Mouse (Mus musculus): ENCODE results near the gene D430042O09Rik.

D430042O09Rik gene

DNA sequence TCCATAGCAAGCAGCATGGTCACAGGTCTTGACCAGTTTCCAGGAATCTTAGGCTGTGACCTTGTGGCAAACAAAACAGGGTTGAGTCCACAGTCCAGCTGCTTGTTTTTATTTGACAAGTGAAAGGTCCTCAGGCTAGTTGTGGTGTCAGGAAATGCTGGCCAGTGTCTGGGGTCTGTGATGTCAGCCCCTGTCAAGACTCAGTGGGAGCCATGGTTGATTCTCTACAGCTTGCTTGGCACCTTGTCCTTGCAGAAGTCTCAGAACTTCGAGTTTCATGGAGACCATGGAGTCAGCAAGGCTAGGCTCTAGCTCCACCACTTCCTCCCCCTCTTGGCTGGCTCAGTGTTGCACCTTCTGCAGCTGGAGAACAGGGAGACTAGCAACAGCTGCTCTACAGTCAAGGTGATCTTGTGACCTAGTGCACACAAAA, 33.6 kb downstream of the D430042O09Rik start:
- DNase-seq: no peak

DNA sequence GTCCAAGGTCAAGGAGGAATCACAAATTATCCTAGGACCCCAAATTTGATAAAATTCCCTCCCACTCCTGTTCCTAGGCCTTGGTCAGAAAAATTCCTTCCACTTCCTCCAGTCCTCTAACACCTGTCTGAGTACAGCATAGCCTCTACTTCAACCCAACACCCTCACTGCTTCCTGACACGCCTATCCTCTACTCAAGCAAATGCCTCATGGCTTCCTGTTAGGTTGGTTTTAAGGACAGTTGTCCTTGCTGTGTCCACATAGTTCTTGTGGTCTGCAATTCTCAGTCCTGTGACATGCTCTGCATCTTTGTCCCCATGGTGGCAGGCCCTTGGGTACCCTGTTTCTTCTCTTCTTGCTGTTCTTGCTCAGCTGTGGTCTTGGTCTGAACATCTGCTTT, 37.1 kb downstream of the D430042O09Rik start:
- DNase-seq: no peak

DNA sequence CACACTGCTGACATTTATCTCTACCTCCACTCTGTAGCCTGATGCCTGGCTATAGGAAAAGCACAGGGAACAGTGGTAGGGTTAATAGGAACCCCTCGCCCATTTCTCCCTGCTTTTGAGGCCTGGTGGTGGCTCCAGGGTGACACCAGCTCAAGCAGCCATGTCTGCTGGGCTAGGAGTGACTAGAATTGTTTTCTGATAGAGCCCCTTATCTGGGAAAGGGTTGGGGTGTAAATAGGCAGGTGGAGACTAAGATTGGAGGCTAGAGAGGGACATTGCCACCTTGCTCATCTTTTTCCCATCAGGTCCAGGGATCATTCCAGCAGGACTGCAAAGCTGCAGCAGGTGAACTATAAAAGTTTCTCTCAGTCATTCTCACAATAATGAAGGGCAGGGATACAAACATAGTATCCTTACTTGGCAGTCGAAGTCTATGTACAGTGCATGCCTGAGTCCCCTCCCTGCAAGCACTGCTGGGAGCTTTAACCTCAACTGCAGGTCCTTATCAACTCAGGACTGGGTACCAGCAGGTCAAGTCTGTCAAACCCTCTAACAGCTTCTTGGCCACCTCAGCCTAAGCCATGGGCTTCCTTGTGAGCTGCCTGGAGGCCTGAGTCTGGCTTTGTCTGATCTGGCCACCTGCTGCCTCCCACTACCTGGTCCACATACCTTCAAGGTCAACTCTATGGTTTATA, 39.1 kb downstream of the D430042O09Rik start:
- DNase-seq: no peak

DNA sequence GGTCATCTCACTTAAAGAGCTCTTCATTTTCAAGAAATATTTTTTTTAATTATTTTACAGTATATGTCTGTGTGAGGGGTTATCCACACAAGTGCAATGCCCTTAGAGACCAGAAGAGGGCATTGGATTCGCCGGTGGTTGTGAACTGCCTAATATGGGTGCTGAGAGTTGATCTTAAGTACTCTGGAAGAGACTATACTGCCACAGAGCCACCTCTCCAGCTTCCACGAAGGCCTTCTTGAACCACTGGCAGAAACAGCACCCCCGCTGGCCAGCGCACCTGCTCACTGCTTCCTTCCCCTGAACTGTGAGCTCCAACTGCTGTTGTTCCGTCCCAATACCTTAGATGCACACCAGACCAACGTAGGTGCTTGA, 39.6 kb downstream of the D430042O09Rik start:
- no peak for DNase-seq

DNA sequence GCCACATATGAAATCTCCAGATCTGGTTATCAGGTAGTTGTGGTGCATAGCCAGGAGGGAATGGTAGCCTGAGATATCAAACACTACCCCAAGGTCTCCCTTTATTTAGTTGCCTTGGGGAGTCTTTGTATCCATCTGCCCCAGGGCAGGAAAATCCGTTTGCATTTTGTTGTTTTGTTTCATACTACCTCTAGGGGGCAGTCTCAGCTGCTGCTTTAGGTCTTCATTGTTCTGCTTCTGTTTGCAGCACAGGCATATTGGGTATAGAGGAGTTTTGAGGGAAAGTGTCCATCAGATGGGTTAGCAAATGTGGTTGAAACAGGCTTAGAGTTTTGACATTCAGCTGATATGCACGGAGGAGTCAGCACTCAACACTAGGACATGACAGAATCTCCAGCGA, 40.5 kb downstream of the D430042O09Rik start:
- peak; percentile 14 to 37 for DNase-seq

DNA sequence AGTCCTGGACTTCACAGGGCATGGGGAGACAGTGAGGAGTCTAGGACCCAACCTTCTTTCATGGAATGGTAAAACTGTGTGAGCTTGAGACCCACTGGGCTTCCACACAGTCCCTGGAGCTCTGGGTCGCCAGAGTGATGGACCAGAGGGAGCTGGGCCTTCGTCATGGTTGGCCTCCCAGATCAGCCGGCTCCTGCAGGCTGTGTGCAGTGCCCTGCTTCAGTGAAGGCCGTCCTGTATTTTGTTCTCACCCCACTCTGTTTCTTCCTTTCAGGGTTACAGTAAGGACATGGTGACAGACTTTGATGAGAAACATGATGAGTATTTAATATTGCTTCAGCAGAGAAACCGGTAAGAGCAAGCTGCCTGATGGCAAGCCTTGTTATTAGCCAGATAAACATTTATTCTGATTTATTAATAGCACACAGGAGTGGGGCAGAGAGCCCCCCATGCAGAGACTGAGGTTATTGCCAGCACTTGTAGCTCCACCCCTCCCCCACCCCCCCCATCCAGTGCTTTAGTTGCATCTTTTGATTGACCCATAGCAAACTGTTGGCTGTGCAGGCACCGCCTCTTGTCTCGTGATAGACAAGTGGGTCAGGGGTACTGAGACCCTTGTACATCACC, 45.1 kb downstream of the D430042O09Rik start:
- DNase-seq: no peak

DNA sequence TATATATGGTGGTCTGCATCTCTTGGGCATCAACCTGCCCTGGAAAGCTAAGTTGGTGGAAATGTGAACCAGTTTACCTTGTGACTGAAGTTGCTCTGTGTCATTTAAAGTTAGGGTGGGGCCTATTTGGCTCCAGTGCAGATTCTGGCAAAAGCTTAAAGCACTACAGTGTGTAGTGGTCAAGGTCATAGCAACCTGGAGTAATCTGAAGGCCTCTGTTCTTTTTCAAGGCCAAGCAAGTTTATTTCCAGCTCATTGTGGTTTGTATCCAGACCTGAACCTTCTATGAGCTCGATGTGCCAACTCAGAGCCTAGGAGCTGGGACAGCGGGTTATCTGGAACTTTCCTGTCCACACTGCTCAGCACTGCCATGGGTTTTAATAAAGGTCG, 45.6 kb downstream of the D430042O09Rik start:
- no peak for DNase-seq

DNA sequence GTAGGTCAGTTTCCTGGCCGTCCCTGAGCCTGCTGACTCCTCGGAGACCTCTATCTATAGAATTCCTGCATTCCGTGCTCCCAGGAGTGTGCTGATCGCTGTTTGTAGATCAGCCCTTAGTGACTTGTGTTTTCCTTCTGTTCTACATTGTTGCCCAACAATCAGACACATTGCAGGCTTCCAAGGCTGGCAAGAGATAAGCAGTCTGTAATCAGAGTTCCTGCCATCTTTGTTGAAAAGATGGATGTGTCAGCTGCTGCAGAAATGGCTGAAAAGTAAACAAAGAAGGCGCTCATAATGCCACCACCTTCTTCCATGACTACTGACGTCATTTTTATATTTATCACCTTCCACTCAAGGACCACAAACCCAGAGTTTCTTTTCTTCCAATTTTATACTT, 49.1 kb downstream of the D430042O09Rik start:
- DNase-seq: no peak

DNA sequence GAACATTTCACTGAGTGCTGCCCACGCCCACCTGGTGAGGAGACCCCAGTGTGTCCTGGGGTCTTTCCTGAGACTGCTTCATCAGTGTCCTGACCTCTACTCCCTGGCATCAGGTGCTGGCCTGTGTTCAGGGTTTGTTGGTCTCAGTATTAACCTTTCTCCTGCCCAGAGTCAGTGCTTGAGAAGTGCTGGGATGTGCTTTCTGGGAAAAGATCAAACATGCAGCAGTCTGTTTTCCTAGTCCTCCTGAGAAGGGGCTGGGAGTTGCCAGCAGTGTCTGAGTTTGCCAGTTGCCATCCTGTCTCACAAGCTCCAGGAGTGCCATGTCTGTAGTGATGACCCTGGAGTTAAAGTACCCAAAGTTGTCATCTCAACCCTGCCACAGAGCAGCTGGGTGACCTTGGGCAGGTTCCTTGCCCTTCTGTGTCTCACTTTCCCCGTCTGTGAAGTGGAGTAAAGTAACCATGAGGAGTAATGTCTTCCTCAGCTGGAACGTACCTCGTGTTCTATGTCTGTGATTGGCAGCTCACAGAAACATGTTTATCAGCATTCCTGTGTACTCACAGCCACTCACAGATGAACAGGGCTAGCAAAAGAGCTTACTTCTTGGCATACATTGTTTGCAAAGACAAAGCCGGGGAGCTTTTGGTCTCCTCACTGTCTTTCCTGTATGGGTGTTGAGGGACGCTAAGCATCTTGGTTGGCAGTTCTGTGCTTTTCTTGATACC, 50.4 kb downstream of the D430042O09Rik start:
- DNase-seq: no peak

DNA sequence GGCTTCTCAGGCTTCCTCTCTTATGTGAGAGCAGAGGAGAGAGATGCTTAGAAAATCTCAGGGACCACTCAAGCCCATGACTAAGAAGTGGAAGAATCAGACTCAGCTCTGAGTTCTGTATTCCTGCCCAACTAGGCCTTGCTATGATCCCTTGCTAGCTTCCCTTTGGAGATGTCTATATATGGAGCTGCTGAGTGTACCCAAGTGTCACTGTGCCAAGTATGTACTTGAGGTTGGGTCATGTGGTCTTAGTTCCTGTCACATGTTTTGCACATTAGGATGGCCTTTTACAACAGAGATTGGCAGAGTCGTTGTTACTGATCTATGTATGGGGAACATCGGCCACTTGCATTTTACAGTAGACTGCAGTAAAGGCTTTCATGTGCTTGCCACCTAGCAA, 54.6 kb downstream of the D430042O09Rik start:
- no peak for DNase-seq

DNA sequence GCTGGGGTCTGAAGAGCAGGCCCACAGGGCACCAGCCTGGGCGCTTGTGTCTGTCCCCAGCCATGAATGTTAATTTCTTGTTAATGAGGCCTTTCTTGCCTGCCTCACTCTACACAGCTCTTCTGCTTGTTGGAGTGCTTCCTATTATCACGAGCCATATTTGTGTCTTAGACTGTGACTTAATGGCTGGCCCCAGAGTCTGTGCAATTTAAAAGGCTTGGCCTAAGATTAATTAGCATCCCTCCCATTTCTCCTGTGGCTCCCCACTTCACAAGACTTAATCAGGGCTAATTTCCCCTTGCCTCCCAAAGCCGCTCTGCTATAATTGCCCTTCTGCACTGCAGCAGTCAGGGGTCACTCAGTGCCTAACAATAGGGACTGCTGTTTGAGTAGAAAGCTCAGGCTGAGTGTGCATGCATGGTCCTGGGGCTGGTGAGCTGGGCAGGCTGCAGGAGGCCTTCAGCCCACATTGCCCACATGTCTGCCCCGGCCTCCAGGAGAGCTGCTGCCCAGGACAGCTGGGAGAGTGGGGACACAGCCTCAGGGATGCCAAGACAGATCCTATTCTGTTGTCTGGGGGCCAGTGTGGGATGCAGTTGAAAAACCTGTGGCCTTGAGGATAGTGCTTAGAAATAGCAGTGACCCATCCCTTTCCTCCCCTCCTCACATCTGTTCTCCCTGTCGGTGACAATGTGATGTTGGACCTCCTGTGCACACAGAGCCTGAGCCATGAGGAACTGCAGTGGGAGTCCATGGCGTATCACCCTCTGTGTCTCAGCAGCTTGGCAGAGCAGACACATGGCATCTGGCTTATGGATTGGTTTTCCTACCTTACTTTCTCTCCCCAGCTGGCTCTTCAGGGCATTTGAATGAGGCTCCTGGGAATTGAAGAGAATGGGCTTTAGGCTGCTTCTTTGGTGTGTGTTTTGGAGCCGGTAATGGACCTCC, 55.5 kb downstream of the D430042O09Rik start:
- no peak for DNase-seq

DNA sequence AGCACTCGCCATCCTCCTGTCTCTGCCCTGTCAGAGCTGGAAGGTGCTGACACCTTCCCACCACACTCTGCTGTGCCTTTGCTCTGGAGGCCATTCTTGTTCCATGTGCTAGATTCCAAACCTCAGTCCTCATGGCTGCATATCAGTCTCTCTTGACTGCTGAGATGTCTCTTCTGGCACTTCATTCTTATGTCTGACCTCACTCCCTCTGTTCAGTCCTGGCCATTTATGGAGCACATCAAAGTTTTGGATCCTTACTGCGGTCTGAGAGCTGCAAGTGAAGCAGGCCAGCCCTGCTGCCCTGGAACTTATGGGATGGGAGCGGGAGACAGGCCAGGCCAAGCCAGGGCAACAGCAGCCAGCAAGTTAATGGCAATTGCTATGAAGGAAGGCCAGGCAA, 56.7 kb downstream of the D430042O09Rik start:
- DNase-seq: no peak

DNA sequence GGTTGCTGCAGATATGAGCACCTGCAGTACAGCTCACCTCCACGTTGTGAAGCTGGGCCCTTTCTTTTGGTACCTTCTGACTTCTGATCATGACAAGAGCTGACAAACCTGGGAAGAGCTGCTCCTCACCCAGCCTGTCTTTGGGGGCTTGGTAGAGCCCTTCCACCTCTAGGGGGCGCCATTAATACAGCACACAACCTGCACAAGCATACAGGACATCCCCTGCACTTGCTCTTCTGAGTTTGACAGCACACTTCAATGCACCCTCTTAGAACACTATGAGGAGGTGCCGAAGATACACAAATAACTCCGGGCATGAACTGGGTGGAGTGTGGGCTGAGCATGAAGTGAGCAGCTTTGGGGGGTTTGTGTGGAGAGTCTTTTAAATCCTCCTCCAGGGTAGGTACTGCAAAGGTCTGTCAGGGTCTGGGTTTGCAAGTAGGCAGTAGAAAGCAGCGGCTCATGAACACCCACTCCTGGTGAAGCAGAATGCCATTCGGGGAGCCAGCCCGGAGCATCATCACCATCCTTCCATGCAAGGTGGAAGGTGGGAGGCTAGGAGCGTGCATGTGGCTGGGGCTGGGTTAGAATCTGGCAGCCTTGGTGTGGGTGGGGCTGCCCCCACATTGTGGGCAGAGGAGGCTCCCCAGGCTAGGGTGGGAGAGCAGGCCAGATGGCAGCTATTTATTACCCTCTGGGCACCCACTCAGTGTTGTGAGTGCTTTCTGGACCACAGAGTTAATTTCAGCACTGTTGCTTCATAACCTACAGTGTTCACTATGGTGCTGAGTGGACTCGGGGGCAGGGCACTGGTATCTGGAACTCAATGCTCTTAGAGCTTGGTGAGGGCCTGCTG, 59.5 kb downstream of the D430042O09Rik start:
- peak; percentile 73 to 79 for DNase-seq

DNA sequence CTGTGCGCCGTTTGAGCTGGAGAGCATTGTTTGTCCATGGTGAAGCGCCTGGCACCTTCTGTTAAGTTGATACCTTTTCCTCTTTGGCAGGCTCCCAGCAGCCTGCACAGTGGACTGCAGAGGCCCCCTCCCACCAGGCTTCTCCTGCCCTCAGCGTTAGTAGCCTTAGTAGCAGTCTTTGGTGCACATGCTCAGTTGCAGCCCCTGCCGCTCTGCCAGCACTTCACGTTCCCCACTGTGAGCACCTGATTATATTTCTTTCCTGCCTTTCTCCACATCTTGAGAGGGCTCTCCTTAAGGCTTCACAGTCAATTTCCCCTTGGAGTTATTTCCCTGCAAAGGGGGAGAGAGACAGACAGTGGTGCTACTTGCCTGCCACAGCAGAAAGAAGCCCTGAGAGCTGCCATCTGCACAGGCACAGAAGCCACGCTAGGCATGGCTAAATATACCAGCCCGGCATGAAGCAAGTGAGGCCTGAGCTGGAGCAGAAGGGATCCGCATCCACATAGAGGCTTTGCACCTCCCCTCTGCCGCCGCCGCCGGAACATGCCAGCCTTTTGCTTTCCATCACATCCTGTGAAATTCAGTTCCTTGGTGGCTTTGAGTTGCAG, 65.4 kb downstream of the D430042O09Rik start:
- peak; percentile 58 to 64 for DNase-seq

DNA sequence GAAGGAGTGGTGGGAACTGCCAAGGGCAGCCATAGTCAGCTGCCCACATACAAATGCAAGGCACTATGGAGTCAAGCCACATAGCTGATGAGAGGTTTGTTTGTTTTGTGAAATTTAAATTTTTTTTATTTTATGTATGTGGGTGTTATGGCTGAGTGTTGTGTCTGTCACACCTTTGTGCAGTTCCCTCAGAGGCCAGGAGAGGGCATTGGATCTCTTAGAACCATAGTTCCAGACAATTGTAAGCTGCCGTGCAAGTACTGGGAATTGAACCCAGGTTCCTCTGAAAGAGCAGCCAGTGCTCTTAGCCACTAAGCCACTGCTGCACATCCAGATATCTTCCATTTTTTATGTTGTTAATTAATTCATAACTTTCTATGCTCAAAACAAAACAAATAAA, 75.5 kb downstream of the D430042O09Rik start:
- no peak for DNase-seq

DNA sequence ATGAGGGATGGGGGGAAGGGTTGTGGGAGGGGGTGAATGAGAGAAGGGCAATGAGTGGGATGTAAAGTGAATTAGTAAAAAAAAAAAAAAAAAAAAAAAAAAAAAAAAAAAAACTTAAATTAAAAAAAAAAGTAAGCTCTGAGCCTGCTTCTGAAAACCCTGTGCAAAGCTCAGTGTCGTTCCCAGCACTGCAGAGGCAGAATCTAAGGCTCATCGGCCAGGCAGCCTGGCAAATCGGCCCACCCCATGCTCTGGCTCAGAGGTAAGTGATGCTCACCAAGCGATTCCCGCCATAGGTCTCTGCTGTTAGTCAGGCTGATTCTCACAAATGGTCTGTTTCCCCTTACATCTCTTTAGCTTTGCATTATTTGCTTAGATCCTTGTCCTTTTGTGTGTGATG, 78.4 kb downstream of the D430042O09Rik start:
- DNase-seq: no peak

DNA sequence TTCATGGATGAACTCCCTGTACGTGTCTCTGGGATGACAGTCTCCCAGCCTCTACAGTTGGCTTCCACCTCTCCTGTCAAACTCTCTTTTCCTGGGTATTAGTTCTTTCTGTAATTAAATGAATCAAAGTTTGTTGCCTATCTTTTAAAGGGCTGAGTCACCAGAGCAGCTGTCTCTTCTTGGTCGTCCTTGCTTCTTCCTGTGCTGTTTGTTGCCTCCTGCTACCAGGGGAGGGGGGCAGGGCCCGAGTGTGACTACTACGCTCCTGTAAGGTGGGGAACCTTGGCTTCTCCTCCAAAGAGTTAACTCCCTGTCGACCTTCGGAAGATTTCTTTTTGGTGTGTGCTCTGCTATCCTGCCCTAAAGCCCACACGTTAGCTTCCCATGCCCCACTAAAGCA, 79.4 kb downstream of the D430042O09Rik start:
- DNase-seq: no peak

DNA sequence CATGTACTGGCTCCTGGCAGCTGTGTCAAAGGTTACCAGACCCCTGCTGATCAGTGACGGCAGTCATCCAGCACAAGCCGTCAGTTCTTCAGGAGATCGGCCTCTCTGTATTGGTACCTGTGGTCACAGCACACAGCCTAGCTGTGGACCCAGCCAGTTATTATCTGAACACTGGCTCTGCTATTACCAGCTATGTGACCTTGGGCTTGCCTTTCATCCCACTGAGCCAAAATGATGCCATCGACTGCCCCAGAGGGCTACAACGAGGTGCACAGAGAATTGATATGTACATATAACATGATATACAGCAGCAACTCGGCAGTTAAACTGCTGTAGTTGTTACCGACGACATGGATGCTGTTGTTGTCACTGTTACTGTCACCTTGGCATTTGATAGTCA, 82.4 kb downstream of the D430042O09Rik start:
- DNase-seq: no peak

DNA sequence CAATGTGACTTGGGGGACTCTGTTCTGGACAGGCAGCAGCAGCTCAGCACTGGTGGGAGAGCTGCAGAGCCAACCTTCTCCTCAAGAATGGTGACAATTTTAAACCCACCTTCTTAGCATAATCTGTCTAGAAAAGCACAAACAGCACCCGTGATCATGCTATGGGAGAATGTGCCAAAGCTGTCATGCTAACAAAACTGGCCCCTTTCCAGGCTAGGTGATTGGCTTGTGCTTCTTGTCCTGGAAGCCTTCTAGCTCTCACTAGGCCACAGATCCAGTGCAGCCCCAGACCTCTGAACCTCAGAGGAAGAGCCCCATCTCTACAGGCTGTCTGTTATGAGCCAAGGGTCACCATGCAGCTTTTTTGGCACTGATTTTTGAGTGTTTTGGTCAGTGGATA, 98.9 kb downstream of the D430042O09Rik start:
- no peak for DNase-seq

DNA sequence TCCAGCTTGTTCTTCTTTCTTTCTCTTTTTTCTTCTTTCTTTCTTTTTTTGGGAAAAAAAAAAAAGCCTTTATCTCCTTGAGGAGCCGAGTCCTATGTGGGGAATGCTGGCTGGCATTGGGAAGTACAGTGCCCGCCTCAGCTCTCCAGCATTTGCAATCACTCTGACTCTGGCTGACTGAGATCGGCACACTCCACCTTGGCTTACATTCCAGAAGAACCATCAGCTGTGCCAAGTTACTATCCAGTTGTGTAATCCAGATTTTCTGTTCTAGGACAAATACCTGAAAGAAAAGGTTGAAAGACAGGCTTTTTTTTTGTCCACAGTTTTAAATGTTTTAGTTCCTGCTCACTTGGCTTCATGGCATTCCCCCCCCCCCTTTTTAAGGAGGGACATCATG, 100.5 kb downstream of the D430042O09Rik start:
- no peak for DNase-seq

DNA sequence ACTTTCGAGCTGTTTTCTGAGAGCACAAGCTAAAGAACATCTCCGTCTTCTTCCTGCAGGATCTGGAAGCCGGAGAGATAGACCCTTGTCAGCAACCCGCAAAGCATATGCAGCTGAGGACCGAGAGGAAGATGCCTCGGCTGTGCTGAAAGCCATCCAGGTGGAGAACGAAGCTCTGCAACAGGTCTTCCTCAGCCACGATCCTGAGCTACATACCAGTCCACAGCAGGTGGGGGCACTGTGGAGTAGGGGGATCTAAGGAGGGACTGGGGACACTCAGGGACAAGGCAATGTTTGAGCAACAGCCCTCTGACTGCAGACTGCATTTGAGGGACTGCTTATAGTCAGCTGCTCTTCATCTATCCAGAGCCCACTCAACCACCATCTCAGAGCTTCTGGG, 105.0 kb downstream of the D430042O09Rik start:
- no peak for DNase-seq

DNA sequence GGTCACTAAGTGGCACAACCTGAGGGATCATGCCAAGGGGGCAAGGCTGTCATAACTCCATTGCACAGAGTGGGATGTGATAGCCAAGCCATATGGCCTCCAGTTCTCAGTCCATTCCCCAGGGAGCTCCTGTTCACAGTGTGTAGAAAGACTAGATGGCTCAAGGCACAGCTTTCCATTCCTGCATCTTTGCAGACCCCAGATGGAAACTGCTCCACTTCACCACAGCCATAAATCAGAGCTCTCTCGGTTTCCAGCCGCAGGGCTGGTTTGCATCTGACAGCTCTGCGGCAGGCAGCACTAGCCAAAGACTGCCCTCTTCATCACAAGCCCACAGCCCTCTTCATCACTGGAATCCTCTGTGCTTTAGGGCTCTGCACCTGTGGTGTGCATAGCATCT, 108.0 kb downstream of the D430042O09Rik start:
- no peak for DNase-seq

All from cerebellum, adult 18-20 months (tissue).